Mouse (Mus musculus): ENCODE data around the gene Map3k5. TPM values are rescaled to one million over a fixed set of nuclear protein-coding genes. Genes with fewer than 3 reads are reported as not detected.

Map3k5 gene
- total and polyA plus RNA-seq, 3 experiments: 15.8 to 31.0 (median 27.6) TPM

DNA sequence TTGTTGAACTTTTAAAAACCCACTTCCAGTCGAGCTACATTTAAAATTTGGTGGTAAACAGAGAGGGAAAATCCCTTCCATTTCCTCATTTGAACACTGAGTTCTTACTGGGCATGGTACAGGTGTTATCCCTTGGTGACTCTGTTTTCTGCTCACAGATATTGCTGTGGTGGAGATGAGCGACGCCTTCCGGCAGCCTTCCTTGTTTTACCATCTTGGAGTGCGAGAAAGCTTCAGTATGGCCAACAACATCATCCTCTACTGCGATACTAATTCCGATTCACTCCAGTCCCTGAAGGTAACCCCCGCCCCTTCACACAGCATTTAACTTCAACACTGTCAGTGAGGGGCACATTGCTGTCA, 66.1 kb downstream of the Map3k5 start (continued):
- peak; percentile 35 for TF ChIP-seq ZC3H11A (IDR thresholded peaks at IDR 0.05; ENCODE audit: low read depth, low read length)

GRCm38 (mm10) chr10:20001990-20002389, 67.7 kb downstream of the Map3k5 start:
- Histone ChIP-seq H3K36me3 (replicated peaks in 1 of 2; ENCODE audit: control insufficient read depth in 1 of 2, insufficient read depth in 1 of 2, low read length in 1 of 2) (peaks cover 0 to 34% of the 10 kb centered on the region in 2 experiments), H3K4me3 (replicated peaks in 1 of 3; ENCODE audit: low read depth in 2 of 3, low read length in 2 of 3, poor library complexity in 1 of 3) (no peak overlapping the region), H3K79me2 (replicated peaks; ENCODE audit: control insufficient read depth, extremely low read depth, insufficient read depth, poor library complexity, severe bottlenecking) (peaks cover 51% of the 10 kb centered on the region), H3K27me3 (replicated peaks) (no peaks in the 10 kb centered on the region), H3K9me3 (replicated peaks; ENCODE audit: low read length) (peaks cover 8% of the 10 kb centered on the region), H3K4me1 (ENCODE audit: control insufficient read depth in 1 of 2, insufficient read depth in 2 of 2) (peaks cover 18 to 85% of the 10 kb centered on the region in 2 experiments), H3K27ac (ENCODE audit: insufficient read depth, low read depth) (peak overlapping the region; percentile 44; the same call in 1 of the 2 replicates), H3K9ac (ENCODE audit: insufficient read depth, low read depth) (no peak overlapping the region; the same call in 1 of the 2 replicates), H3K4me2 (ENCODE audit: insufficient read depth, low read depth, poor library complexity, severe bottlenecking) (peak overlapping the region; percentile 37; the same call in 1 of the 2 replicates)
- DNase-seq (ENCODE audit: extremely low read depth): no peak
- in situ Hi-C loops (cut with MboI; ENCODE audit: low pct_ligation_motif_present, low pct_unique_long_range_greater_than_20kb, low sequenced_read_pairs) (loop anchor here (10.0 kb wide), 1 partner anchor 63 kb away; no protein-coding TSS in a partner anchor), dilution Hi-C loops (cut with MboI; ENCODE audit: extremely low pct_ligation_motif_present, extremely low pct_unique_long_range_greater_than_20kb, low sequenced_read_pairs) (no loop called here)
- no peak for TF ChIP-seq ELF1 (IDR thresholded peaks at IDR 0.05; ENCODE audit: low read depth, low read length)
- no peak for TF ChIP-seq TCF12 (IDR thresholded peaks at IDR 0.05; ENCODE audit: low read depth, low read length)
- no peak for TF ChIP-seq ZC3H11A (IDR thresholded peaks at IDR 0.05; ENCODE audit: low read depth, low read length)
- TF ChIP-seq MEF2A (IDR thresholded peaks at IDR 0.05; ENCODE audit: borderline replicate concordance, low read depth, low read length): no peak
- no peak for TF ChIP-seq MAZ (IDR thresholded peaks at IDR 0.05; ENCODE audit: low read depth, low read length)
- TF ChIP-seq MYC (IDR thresholded peaks at IDR 0.05; ENCODE audit: low read depth, low read length): no peak
- TF ChIP-seq USF2 (conservative IDR thresholded peaks at IDR 0.05; ENCODE audit: low read depth, low read length): no peak
- no peak for TF ChIP-seq RAD21 (IDR thresholded peaks at IDR 0.05; ENCODE audit: low read depth, low read length)
- TF ChIP-seq JUND (conservative IDR thresholded peaks at IDR 0.05; ENCODE audit: low read depth, low read length): no peak
- no peak for TF ChIP-seq GABPA (IDR thresholded peaks at IDR 0.05; ENCODE audit: insufficient replicate concordance, low read depth, low read length)
- TF ChIP-seq NRF1 (IDR thresholded peaks at IDR 0.05; ENCODE audit: low read depth, low read length): no peak
- no peak for TF ChIP-seq USF1 (IDR thresholded peaks at IDR 0.05; ENCODE audit: low read depth, low read length)
- no peak for TF ChIP-seq JUN (IDR thresholded peaks at IDR 0.05; ENCODE audit: insufficient read depth, low read depth, low read length)
- TF ChIP-seq MXI1 (IDR thresholded peaks at IDR 0.05; ENCODE audit: low read depth, low read length): no peak

GRCm38 (mm10) chr10:20003006-20003405, 68.7 kb downstream of the Map3k5 start:
- TF ChIP-seq JUND (conservative IDR thresholded peaks at IDR 0.05; ENCODE audit: low read depth, low read length) (no peak), MAZ (IDR thresholded peaks at IDR 0.05; ENCODE audit: low read depth, low read length) (peak; percentile 69; the same call in 1 of the 2 replicates), IRF4 (IDR thresholded peaks at IDR 0.05; ENCODE audit: low read depth, low read length) (peak; percentile 50; the same call in 1 of the 2 replicates), CTCF (conservative IDR thresholded peaks at IDR 0.05 in 1 of 2, IDR thresholded peaks at IDR 0.05 in 1 of 2; ENCODE audit: low read depth in 2 of 2, low read length in 2 of 2) (no peak), NELFE (IDR thresholded peaks at IDR 0.05; ENCODE audit: low read depth, low read length) (no peak), GABPA (IDR thresholded peaks at IDR 0.05; ENCODE audit: insufficient replicate concordance, low read depth, low read length) (no peak), KAT2A (IDR thresholded peaks at IDR 0.05; ENCODE audit: insufficient replicate concordance, low read length) (no peak), EP300 (IDR thresholded peaks at IDR 0.05; ENCODE audit: low read length) (peak; percentile 53; the same call in 1 of the 2 replicates), MAFK (IDR thresholded peaks at IDR 0.05; ENCODE audit: insufficient replicate concordance, low read length) (no peak), MAX (IDR thresholded peaks at IDR 0.05; ENCODE audit: low read length) (no peak)
- Histone ChIP-seq H3K27me3 (replicated peaks) (no peaks in the 10 kb centered on the region), H3K4me1 (ENCODE audit: control insufficient read depth in 1 of 2, insufficient read depth in 2 of 2) (peaks cover 18 to 78% of the 10 kb centered on the region in 2 experiments), H3K4me3 (replicated peaks in 1 of 3; ENCODE audit: low read depth in 2 of 3, low read length in 2 of 3, poor library complexity in 1 of 3) (no peak overlapping the region), H3K27ac (ENCODE audit: insufficient read depth, low read depth) (peak overlapping the region; percentile 68), H3K9ac (ENCODE audit: insufficient read depth, low read depth) (no peak overlapping the region), H3K9me3 (replicated peaks; ENCODE audit: low read length) (peaks cover 6% of the 10 kb centered on the region), H3K4me2 (ENCODE audit: insufficient read depth, low read depth, poor library complexity, severe bottlenecking) (peak overlapping the region; percentile 59), H3K79me2 (replicated peaks; ENCODE audit: control insufficient read depth, extremely low read depth, insufficient read depth, poor library complexity, severe bottlenecking) (peaks cover 46% of the 10 kb centered on the region), H3K36me3 (replicated peaks in 1 of 2; ENCODE audit: control insufficient read depth in 1 of 2, insufficient read depth in 1 of 2, low read length in 1 of 2) (peaks cover 0 to 33% of the 10 kb centered on the region in 2 experiments)
- in situ Hi-C loops (cut with MboI; ENCODE audit: low pct_ligation_motif_present, low pct_unique_long_range_greater_than_20kb, low sequenced_read_pairs): loop anchor here (10.0 kb wide), 1 partner anchor 62 kb away; no protein-coding TSS in a partner anchor
- no peak for DNase-seq (ENCODE audit: extremely low read depth)
- dilution Hi-C loops (cut with MboI; ENCODE audit: extremely low pct_ligation_motif_present, extremely low pct_unique_long_range_greater_than_20kb, low sequenced_read_pairs): no loop called here

Measured in CH12.LX (cell line).